Mouse (Mus musculus) forebrain, embryonic 11.5 days (tissue): ENCODE results near the gene Tbx10. TPM values are rescaled to one million over a fixed set of nuclear protein-coding genes. Genes with fewer than 3 reads are reported as not detected.
A peak's percentile ranks its signal among the peaks of the same experiment; 100 is the strongest.

Source experiments
- ATAC-seq: fragments of 200-750 bp; cut with Nextera tagmentation; replicated peaks from 2 replicates; pipeline ENCODE4 v1.8.0; 2017; ENCODE audit warnings: moderate TSS enrichment; ENCODE audit not compliant: low FRiP score
- DNase-seq: peaks from one replicate; pipeline ENCODE4 v3.0.0-alpha.2; 2017; ENCODE audit warnings: low spot score
- H3K27ac ChIP-seq: fragments of 300-500 bp; sonication (generic); 2 replicates; pipeline ENCODE4 v1.5.1; 2014; ENCODE audit warnings: low read depth, low read length
- H3K27me3 ChIP-seq: fragments of 300-500 bp; sonication (generic); 2 replicates; pipeline ENCODE4 v1.6.1; 2014; ENCODE audit warnings: mild to moderate bottlenecking, low read length, mixed read lengths; ENCODE audit not compliant: control insufficient read depth, insufficient read depth
- H3K36me3 ChIP-seq: fragments of 300-500 bp; sonication (generic); 2 replicates; pipeline ENCODE4 v1.6.1; 2014; ENCODE audit warnings: mild to moderate bottlenecking, low read length, moderate library complexity, mixed read lengths; ENCODE audit not compliant: control insufficient read depth, insufficient read depth
- H3K4me1 ChIP-seq: fragments of 300-500 bp; sonication (generic); replicated peaks from 2 replicates; pipeline ENCODE4 v1.6.1; 2014; ENCODE audit warnings: low read length, mixed read lengths; ENCODE audit not compliant: control insufficient read depth, insufficient read depth
- H3K4me2 ChIP-seq: fragments of 300-500 bp; sonication (generic); 2 replicates; pipeline ENCODE4 v1.6.1; 2014; ENCODE audit warnings: low read depth, mild to moderate bottlenecking, low read length, moderate library complexity, mixed read lengths; ENCODE audit not compliant: severe bottlenecking
- H3K4me3 ChIP-seq: fragments of 300-500 bp; sonication (generic); 2 replicates; pipeline ENCODE4 v1.5.1; 2014; ENCODE audit warnings: low read depth, low read length
- H3K9ac ChIP-seq: fragments of 300-500 bp; sonication (generic); 2 replicates; pipeline ENCODE4 v1.6.1; 2014; ENCODE audit warnings: low read length
- H3K9me3 ChIP-seq: fragments of 300-500 bp; sonication (generic); 2 replicates; pipeline ENCODE4 v1.6.1; 2016; ENCODE audit warnings: low read length, mixed read lengths; ENCODE audit not compliant: control insufficient read depth
- WGBS: fragments of 180-500 bp; shearing (Covaris S2); extraction: QIAGEN DNeasy Blood & Tissue Kit; methylation state at CpG from one replicate; pipeline ENCODE4 v1.1.7; 2014; 5-methylcytosine and 5-hydroxymethylcytosine counted together
- polyA plus RNA-seq: library from polyadenylated mRNA; unstranded; fragments of >200 nt; fragmentation: Nextera tagmentation; extraction: Ambion mirVana; gene quantifications from 2 replicates; pipeline ENCODE4 v1.2.1, GENCODE M21; 2014

The Tbx10 gene
- polyA plus RNA-seq, 1 experiment from 2014 or later, result not detected

DNA sequence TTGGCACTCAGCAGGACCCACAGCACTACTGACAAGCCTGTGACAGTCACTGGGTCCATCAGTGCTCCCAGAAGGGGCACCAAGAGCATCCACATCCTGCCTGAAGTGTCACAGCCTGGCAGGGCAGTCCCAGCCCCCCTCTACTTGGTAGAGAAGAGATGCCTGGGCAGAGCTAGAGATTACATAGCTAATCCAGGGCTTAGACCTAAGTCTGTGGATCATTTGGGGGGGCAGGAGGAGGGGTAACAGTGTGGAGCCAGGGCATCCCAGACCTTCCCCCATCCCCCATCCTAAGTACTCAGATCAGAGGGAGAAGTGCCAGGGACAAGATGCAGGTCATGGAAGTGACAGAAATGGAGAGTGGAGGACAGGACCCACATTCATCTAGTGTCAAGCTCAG is 22.2 kb downstream of the Tbx10 start:
- H3K4me2 ChIP-seq, result no peak overlapping the region
- H3K9me3 ChIP-seq, result no peaks in the 10 kb centered on the region
- H3K27me3 ChIP-seq, result no peaks in the 10 kb centered on the region
- H3K9ac ChIP-seq, result no peak overlapping the region
- ATAC-seq (no peak), DNase-seq (no peak)
- no peak overlapping the region for H3K27ac ChIP-seq
- no peak overlapping the region for H3K4me3 ChIP-seq
- peaks cover 5% of the 10 kb centered on the region; the same call in 1 of the 2 replicates for H3K4me1 ChIP-seq
- no peaks in the 10 kb centered on the region; the same call in 1 of the 2 replicates for H3K36me3 ChIP-seq

DNA sequence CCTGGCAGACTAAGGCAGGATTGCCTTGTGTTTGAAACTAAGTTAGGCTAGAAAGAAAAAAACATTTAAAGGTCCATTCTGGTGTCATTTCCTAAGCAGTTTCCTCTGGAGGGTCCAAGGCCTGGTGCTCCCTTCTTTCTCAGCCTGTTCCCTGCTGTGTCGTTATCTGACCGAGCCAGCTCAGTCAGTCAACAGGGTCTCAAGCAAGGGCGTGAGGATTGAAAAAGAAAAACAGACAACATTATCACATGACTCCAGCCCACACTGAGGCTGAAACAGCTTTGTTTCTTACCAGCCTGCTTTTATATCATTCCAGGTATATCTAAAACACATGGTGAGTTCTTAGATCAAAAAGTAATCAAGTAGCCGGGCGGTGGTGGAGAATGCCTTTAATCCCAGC is 23.1 kb downstream of the Tbx10 start:
- H3K27ac ChIP-seq, result no peak overlapping the region
- H3K36me3 ChIP-seq, result no peaks in the 10 kb centered on the region; the same call in 1 of the 2 replicates
- H3K9me3 ChIP-seq, result no peaks in the 10 kb centered on the region
- no peak for ATAC-seq
- no peaks in the 10 kb centered on the region for H3K27me3 ChIP-seq
- peaks cover 5% of the 10 kb centered on the region; the same call in 1 of the 2 replicates for H3K4me1 ChIP-seq
- 66% methylated on average over 5 of the region's 5 CpGs for WGBS
- H3K4me2 ChIP-seq, result no peak overlapping the region
- no peak overlapping the region for H3K9ac ChIP-seq
- no peak for DNase-seq
- H3K4me3 ChIP-seq, result no peak overlapping the region

DNA sequence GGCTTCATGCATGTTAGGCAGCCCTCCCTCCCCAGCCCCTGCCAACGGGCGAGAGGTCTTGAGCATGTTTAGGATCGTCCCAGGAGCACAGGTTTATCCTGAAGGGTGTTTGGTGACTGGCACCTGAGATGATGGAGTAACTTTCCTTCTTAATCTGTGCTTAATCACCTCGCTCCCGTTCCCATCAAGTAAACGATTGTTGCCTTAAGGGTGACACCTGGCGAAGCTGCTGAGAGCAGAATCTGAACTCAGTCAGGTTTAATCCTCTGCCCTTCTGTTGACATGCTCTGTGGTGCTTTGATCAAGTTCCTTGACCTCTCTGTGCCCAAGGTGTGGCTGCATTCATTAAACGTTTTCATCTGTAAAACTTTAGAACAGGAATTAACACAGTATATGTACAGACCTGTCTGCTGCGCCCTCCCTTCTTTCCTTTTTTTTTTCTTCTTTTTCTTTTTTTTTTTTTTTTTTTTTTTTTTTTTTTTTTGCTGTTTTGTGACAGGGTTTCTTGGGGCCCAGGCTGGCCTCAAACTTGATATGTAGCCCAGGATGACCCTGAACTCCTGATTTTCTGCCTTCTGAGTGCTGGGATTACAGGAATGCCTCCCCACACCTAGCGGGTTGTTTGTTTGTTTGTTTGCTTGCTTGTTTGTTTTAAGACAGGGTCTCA is 25.5 kb downstream of the Tbx10 start:
- no peaks in the 10 kb centered on the region for H3K9me3 ChIP-seq
- DNase-seq, result no peak

DNA sequence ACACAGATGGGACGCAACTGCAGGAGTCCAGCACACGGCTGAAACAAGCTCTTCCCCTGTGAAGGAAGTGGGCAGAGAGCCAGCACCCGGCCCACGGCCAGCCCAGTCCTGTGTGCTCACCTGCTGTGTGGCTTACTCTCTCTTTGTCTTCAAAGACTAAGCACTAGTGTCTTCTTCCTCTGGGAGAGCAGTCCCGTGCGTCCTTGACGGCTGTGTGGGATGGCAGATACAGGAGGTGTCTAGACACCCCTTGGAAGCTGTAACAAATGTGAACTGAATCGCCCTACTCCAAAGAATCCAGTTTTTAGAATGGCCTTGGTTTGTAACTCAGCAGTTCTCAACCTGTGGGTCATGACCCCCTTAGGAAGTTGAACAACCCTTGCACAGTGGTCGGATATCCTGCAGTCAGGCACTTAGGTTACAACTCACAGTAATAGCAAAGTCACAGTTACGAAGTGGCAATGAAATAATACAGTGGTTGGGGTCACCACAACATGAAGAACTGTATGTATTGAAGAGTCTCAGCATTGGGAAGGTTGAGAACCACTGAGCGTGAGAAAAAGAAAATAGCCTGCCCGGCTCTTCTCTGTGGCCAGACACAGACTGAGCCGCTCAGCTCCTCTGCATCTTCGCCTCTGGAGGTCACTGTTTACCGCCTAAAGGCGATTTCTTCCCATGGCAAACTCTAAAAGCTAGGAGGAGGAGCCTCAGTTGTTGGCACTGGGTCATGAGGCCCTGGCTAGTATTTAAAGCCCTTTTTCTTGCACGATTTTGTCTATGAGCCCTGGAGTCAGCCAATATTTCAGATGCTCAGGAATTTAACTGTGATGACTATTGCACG is 26.4 kb downstream of the Tbx10 start:
- Histone ChIP-seq H3K27ac (no peak overlapping the region), H3K9ac (no peak overlapping the region), H3K36me3 (no peaks in the 10 kb centered on the region), H3K4me1 (no peaks in the 10 kb centered on the region; the same call in 1 of the 2 replicates), H3K4me2 (no peak overlapping the region), H3K4me3 (no peak overlapping the region), H3K27me3 (no peaks in the 10 kb centered on the region), H3K9me3 (no peaks in the 10 kb centered on the region)
- ATAC-seq, result no peak
- 37% methylated on average over 18 of the region's 18 CpGs for WGBS
- peak; percentile 72 for DNase-seq

More for the DNA sequence above, 25.5 kb downstream of the Tbx10 start:
- Histone ChIP-seq H3K4me2 (no peak overlapping the region), H3K27ac (no peak overlapping the region), H3K36me3 (no peaks in the 10 kb centered on the region), H3K4me1 (no peaks in the 10 kb centered on the region; the same call in 1 of the 2 replicates), H3K4me3 (no peak overlapping the region), H3K9ac (no peak overlapping the region), H3K27me3 (no peaks in the 10 kb centered on the region)
- 69% methylated on average over 10 of the region's 10 CpGs for WGBS
- ATAC-seq, result no peak

DNA sequence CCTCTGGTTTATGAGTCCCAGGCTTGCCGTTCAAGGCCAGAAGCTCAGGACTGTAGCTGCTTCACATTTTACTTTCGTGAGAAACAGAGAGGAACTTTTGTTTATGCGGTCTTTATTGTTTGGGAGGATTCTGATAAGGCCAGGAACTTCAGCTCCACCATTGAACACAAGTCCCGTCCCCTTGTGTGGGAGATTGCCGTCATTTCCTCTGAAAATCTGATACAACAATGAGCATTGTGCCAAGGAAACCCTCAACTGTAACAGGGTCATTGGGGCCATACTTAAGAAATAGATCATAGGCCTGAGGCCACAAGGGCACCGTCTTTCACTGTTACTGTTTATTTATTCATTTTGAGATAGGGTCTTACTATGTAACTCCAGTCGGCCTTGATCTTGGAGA is 30.6 kb downstream of the Tbx10 start:
- DNase-seq (no peak), ATAC-seq (no peak)
- no peaks in the 10 kb centered on the region; the same call in 1 of the 2 replicates for H3K9me3 ChIP-seq
- H3K4me2 ChIP-seq, result no peak overlapping the region
- H3K36me3 ChIP-seq, result no peaks in the 10 kb centered on the region
- H3K27ac ChIP-seq, result no peak overlapping the region
- H3K4me1 ChIP-seq, result no peaks in the 10 kb centered on the region; the same call in 1 of the 2 replicates
- H3K27me3 ChIP-seq, result no peaks in the 10 kb centered on the region
- WGBS, result 79% methylated on average over 7 of the region's 7 CpGs
- H3K4me3 ChIP-seq, result no peak overlapping the region
- no peak overlapping the region for H3K9ac ChIP-seq

DNA sequence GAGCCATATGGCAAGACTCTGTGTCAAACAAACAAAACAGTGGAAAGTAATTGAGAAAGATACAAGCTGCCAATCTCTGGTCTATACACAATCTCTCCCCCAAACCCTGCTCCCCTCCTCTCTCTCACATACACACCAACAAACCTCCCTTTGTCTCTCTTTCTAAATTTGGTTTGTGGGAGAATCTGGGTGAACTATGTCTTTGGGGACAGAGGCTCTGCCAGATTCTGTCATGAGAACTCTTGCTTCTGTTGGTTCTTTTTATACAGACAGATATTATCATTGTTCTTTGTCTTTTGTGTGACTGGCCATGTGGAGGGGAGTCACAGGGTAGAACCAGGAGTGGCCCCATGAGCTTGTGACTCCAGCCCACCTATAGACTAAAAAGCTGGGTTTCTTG is 35.0 kb downstream of the Tbx10 start:
- Histone ChIP-seq H3K4me3 (no peak overlapping the region), H3K9ac (no peak overlapping the region), H3K9me3 (no peaks in the 10 kb centered on the region; the same call in 1 of the 2 replicates), H3K27ac (no peak overlapping the region), H3K4me2 (no peak overlapping the region), H3K36me3 (no peaks in the 10 kb centered on the region), H3K4me1 (no peaks in the 10 kb centered on the region), H3K27me3 (no peaks in the 10 kb centered on the region)
- DNase-seq, result no peak
- no peak for ATAC-seq

DNA sequence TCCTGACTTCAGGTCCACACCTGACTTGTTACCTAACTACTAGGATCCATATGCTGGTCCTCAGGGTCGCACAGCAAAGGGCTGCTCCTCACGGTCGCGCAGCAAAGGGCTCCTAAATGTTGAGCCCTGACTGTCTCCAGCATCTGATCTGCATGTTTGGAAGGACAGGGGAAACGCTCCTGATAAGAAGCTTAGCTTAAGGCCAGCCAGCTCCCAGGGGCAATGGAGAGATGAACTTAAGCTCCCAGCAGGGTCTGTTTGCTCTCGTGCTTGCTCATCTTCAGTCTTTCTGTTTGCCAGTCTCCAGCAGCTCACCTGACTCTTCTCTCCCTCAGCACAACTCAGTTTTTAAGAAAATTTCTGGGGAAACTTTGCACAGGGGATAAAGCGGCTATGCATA is 40.1 kb downstream of the Tbx10 start:
- H3K27me3 ChIP-seq, result no peaks in the 10 kb centered on the region
- ATAC-seq, result no peak
- 53% methylated on average over 7 of the region's 7 CpGs for WGBS

DNA sequence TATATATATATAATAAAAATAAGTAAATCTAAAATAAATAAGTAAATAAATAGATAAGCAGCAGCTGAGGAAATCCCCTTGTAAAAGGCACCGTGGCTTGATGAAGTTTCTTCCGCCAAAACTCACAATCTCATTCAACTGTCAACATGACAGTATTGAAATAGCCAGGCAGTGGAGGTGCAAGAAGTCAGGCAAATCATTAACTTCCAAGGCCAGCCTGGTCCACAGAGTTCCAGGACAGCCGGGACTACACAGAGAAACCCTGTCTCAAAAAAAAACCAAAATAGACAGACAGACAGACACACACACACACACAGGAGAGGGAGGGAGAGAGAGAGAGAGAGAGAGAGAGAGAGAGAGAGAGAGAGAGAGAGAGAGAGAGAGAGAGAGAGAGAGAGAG is 40.7 kb downstream of the Tbx10 start:
- no peak for ATAC-seq
- no peak overlapping the region for H3K4me2 ChIP-seq
- H3K4me3 ChIP-seq, result no peak overlapping the region
- H3K9ac ChIP-seq, result no peak overlapping the region
- DNase-seq, result no peak
- H3K36me3 ChIP-seq, result no peaks in the 10 kb centered on the region; the same call in 1 of the 2 replicates
- H3K27me3 ChIP-seq, result no peaks in the 10 kb centered on the region
- H3K9me3 ChIP-seq, result no peaks in the 10 kb centered on the region
- no peak overlapping the region for H3K27ac ChIP-seq
- peaks cover 5% of the 10 kb centered on the region for H3K4me1 ChIP-seq
- 87% methylated on average over 3 of the region's 3 CpGs for WGBS

More for the DNA sequence above, 40.1 kb downstream of the Tbx10 start:
- H3K4me3 ChIP-seq, result no peak overlapping the region
- no peak overlapping the region for H3K9ac ChIP-seq
- no peaks in the 10 kb centered on the region for H3K9me3 ChIP-seq
- H3K4me1 ChIP-seq, result peaks cover 3% of the 10 kb centered on the region
- H3K27ac ChIP-seq, result no peak overlapping the region
- no peaks in the 10 kb centered on the region; the same call in 1 of the 2 replicates for H3K36me3 ChIP-seq
- no peak overlapping the region for H3K4me2 ChIP-seq
- DNase-seq, result no peak
